Mouse (Mus musculus): ENCODE measurements at regions not wholly inside any gene's neighbourhood (a gene's known extent, or its start where the extent isn't known, plus 50 kb on each side); places are given as distances from the start of the nearest gene placed in this dataset.

DNA sequence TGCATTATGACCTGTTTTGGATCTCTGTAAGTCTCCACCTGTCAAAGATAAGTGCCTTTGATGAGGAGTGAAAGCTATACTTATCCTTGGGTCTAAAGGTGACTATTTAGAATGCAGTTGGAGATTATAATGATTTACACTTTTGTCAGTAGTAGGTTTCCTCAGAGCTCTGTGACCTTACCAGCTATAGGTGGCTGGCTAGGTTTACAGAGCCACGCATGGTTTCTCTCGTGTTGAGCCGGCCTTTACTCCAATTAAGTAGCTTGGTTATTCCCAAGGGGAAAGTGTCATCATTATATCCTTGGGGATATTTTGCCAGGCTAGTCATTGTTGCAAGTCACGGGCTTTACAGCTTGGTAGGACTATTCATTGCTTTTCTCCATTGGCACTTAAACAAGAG, 408.5 kb upstream of the Ube2e3 start:
- no peak for ATAC-seq (ENCODE audit: extremely low read depth, insufficient number of reproducible peaks, low FRiP score, poor library complexity, severe bottlenecking)

DNA sequence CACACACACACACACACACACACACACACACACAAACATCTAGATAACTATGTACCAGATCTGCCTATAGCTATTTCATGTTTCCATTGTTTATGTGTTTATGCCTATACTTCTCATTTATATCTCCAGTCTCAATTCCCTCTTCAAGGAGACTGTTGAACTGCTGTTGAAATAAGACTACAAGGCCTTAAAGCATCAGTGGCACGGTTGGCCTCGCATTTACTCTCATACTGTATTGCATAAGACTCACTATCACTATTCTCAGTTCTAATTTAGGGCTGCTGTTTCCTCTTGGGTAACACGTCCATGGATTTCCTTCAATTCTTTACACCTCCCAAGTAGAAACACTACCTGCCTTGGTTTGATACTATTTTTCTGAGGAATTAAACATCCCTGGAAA, 414.5 kb upstream of the Ube2e3 start:
- ATAC-seq (ENCODE audit: extremely low read depth, insufficient number of reproducible peaks, low FRiP score, poor library complexity, severe bottlenecking): no peak

DNA sequence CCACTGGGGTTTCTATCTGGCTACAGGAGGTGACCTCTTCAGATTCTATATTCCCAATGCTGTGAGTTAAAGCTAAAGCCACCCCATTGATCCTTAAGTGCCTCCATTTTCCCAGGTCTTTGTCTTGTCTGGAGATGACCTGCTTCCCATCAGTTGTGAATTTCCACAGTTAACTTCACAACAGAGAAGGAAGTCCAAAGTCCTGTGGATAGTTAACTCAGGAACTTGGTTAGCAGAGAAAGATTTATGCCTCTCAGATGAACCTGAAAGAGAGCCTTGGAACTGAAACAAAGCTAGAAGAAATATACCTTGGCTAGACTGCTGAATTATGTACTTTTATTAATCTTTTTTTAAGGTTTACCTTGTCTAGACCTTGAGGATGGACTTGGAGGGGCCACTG, 431.1 kb upstream of the Ube2e3 start:
- ATAC-seq (ENCODE audit: extremely low read depth, insufficient number of reproducible peaks, low FRiP score, poor library complexity, severe bottlenecking): no peak

- no peak for ATAC-seq (ENCODE audit: extremely low read depth, insufficient number of reproducible peaks, low FRiP score, poor library complexity, severe bottlenecking)
These were observed 432.9 kb upstream of the Ube2e3 start for GRCm38 (mm10) chr2:78435071-78435470.

GRCm38 (mm10) chr2:78427659-78428336, 440.1 kb upstream of the Ube2e3 start:
- ATAC-seq (ENCODE audit: extremely low read depth, insufficient number of reproducible peaks, low FRiP score, poor library complexity, severe bottlenecking): no peak

DNA sequence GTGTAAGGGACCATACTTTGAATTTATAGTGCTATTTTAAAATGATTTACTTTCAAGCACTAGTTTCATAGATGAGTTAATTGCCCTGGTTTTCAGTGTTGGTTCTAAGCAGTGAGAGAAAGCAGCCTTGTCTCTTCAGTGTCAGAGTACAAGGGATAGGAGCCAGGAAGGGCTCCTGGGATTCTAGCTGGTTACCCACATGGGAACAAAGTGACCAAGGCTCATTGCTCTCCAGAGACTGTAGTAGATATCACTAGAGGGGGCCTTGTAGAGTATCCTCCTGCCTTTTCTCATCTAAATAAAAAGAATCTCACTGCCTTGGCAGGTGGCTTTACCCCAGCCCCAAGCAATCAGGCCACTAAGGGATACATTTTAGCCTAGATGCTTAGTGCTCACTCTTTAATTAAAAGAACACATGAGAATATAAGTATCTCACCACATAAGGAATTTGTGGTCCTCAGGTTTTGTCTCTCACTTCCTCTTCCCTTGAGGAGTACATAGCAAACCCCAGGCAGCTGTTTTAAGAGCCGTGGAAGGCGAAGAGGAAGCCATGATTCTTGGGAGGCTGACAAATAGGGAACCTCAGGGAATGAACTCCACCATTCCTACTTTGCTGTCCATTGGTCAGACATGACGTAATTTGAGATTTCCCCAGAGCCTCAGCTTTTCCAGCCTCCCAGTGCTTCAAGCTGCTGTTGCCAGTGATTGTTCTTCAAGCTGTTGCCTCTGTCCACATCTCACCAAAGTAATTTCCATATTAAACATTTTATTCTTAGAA, 449.2 kb upstream of the Ube2e3 start:
- no peak for ATAC-seq (ENCODE audit: extremely low read depth, insufficient number of reproducible peaks, low FRiP score, poor library complexity, severe bottlenecking)

DNA sequence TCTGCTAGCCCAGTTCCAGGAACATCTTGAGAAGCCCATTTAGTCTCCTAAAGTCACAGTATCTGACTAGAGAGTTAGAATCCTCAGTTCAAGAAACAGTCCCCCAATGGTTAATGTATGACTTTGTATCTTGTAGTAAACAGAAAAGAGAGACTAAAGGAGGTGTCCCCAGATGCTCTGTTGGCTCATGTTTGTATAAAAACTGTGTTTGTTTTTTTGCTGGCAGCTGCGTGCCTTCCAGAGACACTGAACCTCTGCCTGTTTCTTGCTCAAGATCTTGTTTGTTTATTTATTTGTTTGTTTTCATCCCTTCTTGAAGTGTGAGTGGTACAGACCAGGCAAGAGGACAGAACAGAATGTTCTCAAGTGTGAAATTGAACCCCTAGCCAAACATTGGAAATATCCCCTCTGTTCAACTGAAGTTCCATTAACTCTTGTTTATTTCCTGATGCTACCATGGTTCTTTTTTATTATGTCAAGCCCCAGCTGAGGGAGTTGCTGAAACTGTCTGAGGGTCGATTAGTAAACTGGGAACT, 451.3 kb upstream of the Ube2e3 start:
- ATAC-seq (ENCODE audit: extremely low read depth, insufficient number of reproducible peaks, low FRiP score, poor library complexity, severe bottlenecking): no peak

DNA sequence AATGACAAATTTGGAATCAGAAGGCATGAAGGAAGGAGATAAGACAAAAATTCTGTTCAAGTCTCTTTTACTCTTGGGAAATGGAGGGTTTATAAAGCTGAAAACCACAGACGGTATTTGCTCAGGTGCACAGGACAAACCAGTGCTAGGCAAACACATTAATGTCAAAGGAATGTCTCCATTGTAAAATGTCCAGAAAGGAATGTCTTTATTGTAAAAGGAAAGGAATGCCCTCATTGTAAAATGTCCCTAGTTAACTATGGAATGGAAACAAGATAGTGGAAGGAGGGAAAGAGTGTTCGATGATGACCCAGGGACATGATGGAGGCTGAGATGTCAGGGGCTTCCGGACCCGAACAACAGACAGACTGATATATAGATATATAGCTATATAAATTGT, 454.9 kb upstream of the Ube2e3 start:
- no peak for ATAC-seq (ENCODE audit: extremely low read depth, insufficient number of reproducible peaks, low FRiP score, poor library complexity, severe bottlenecking)

DNA sequence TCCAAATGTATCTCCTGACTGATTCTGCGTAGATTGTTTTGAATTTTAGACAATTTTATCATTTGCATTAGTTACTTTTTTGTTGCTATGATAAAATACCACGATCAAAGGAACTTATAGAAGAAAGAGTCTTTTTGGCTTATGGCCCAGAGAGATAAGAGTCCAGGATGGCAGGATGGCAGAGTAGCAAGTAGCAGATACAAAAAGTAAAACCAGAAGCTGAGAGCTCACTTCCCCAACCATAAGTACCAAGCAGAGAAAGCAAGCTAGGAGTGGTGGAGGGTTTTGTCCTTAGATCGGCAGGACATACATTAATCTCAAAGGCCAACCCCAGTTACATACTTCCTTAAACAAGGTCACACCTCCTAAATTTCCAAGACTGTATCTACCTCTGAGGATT, 457.7 kb upstream of the Cwc22 start:
- no peak for ATAC-seq (ENCODE audit: extremely low read depth, insufficient number of reproducible peaks, low FRiP score, poor library complexity, severe bottlenecking)

DNA sequence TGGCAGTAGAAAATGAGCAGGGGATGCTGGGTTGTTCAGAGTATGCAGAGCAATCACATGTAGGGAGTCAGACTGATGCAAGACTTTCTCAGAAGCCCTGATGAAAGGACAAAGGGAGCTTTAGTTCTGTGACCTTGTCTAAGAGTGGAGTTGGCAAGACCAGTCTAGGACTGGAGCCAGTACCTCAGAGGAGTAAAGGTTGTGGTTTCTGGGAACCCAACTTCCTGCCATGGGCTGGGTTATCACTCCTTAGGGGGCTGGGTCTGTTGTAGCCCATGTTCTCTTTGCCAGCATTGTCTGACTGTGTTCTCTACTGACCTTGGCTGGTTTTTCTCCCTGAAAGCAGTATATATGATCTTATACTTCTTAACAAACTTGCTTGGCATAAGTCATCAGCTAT, 453.1 kb upstream of the Cwc22 start:
- ATAC-seq (ENCODE audit: extremely low read depth, insufficient number of reproducible peaks, low FRiP score, poor library complexity, severe bottlenecking): no peak

DNA sequence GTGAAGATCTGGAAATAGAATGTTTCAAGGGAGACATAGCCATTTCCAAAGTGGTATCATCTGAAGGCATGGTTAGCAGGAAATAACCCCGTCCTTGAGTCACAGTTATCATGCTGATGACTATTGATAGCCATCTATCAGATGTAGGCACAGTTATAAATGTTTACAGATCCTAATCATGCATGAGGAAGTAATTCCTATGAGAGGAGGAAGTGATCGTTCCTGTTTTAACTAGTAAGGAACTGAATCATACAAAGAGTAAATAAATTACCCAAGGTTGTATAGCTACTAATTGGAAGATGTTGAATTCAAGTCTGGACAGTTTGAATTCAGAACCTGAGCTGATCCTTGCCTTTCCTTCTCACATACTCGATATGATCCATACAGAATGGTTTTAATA, 450.7 kb upstream of the Cwc22 start:
- ATAC-seq (ENCODE audit: extremely low read depth, insufficient number of reproducible peaks, low FRiP score, poor library complexity, severe bottlenecking): no peak

GRCm38 (mm10) chr2:78393090-78393489, 446.9 kb upstream of the Cwc22 start:
- ATAC-seq (ENCODE audit: extremely low read depth, insufficient number of reproducible peaks, low FRiP score, poor library complexity, severe bottlenecking): no peak

DNA sequence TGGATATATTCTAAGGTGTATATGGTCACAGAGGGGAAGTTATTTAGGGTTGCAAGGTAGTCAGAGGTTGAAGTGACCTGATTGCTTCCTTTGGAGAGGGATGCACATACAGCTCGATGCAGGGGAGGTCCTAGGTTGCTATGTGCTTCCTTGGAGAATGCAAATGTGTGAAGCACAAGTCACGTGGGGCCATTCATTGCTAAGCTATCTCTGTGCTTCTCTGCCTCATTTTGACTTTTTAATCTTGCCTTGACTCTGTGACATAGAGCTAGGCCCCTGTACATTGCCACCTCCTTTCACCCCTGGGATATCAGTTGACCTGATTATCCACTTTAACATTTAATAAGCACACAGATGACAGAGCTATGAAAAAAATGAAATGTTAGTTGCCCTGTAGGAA, 446.2 kb upstream of the Cwc22 start:
- ATAC-seq (ENCODE audit: extremely low read depth, insufficient number of reproducible peaks, low FRiP score, poor library complexity, severe bottlenecking): no peak

GRCm38 (mm10) chr2:78388001-78388400, 441.8 kb upstream of the Cwc22 start:
- ATAC-seq (ENCODE audit: extremely low read depth, insufficient number of reproducible peaks, low FRiP score, poor library complexity, severe bottlenecking): no peak

GRCm38 (mm10) chr2:78381234-78381633, 435.1 kb upstream of the Cwc22 start:
- ATAC-seq (ENCODE audit: extremely low read depth, insufficient number of reproducible peaks, low FRiP score, poor library complexity, severe bottlenecking): no peak

DNA sequence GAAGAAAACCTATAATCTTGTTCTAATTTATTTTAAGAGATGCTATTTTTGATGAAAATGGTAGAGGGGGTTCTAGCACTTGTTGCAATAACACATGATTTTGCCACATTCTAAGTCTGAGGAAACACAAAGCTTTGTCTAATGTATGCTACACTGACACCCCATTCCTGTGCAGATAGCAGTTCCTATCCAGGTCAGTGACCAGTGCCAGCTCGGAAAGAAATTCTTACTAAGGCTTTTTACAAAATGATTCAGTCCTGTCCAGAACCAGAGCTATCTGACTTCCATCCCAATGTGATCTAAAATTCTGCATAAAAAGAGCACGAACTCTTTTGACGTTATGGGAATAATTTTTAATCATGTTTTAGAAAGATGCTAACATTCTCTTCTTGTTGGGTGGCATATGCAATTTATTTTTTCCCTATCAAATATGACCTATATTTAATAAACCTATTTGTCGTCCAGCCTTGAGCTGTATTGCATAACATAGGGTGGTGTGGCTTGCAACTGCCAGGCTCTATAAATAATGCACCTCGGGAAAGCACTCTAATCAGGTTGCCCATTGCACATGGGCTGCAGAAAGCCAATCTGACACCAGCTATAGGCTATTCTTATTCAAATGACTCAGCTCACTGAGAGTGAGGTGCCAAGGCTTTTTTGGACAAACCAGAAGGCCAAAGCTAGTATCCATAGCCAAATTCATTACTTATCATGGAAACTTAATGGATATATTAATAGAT, 385.7 kb upstream of the Cwc22 start:
- ATAC-seq (ENCODE audit: extremely low read depth, insufficient number of reproducible peaks, low FRiP score, poor library complexity, severe bottlenecking): no peak

DNA sequence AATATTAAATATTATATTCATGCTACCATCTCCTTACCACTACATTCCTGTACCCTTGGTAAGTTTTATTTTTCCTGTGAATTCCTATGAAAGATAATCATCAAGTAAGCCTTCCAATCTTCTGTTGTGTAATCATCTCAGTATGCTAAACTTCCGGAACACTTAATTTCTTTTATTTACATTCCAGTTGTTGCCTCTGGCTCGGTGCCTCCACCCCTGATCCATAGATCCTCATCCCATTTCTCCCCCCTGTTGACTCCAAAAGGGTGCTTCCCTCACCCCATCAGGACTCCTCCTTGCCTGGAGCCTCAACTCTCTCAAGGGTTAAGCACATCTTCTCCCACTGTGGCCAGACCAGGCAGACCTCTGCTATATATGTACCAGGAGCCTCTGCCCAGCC, 379.9 kb upstream of the Cwc22 start:
- no peak for ATAC-seq (ENCODE audit: extremely low read depth, insufficient number of reproducible peaks, low FRiP score, poor library complexity, severe bottlenecking)

DNA sequence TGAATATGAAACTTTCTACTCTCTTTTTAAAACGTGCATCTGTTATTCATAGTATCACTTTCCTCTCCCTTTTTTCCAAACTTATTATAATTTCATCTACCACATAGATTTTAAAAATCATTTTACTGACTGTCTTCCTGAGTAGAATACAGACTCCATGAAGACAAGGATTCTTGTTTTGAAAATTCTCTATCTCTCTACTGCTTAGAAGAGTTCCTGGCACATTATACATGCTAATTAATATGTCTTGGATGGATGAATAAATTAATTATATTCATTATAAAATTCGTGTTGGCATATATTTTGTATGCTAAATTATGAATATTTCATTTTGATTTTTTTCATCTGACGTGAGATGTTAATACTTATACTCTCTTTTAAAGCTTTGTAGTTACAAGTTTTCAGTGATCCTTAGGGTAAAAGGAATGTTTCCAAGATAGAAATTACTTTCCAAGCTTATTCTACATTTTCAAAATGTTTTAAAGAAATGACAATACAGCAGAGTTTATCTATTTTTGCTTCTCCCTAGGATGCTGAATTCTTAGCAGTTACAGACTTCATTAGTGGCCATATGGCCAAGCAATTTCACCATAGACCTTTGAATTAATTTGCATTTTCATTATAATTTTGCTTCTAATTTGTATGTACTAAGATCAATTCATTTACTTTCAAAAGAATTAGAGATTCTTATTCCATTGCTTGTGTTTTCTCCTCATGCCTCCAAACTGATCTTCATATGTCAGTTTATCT, 376.2 kb upstream of the Cwc22 start:
- no peak for ATAC-seq (ENCODE audit: extremely low read depth, insufficient number of reproducible peaks, low FRiP score, poor library complexity, severe bottlenecking)

DNA sequence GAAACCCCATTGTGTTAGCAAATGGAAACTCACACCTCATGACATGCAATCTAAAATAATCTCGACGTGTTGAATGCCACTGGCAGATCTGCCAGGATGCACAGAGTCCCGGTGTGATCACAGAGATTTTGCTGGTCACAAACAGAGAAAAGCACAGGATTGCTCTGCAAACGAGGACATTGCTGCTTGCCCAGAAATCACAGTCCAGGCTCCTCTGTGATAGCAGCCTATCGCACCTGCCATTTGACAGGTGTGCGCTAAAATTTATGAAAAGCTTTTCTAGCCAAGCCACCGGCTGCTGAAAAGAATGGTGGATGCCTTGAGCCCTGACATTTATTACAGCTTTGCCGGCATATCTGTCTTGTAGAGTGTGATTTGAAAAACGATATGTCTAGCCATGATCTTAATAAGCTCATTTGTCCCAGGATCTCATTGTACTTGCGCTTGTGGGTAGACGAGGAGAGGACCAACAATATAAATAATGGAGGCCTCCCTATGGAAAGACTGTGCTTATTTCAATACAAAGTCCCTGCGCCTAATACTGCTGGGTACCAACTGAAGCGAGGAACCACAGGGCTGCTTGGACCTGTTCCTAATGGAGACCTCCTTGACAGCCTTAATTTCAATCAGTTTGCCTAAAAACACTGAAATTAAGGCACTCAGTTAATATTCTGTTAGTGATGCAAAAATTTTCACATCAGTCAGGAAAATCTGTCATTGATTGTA, 365.8 kb upstream of the Cwc22 start:
- ATAC-seq (ENCODE audit: extremely low read depth, insufficient number of reproducible peaks, low FRiP score, poor library complexity, severe bottlenecking): no peak

Measured in neutrophil, adult 5-6 weeks (primary cell).